Mouse (Mus musculus) hindbrain, postnatal 0 days (tissue): ENCODE results near the gene Mta1. TPM values are rescaled to one million over a fixed set of nuclear protein-coding genes. Genes with fewer than 3 reads are reported as not detected.
A peak's percentile ranks its signal among the peaks of the same experiment; 100 is the strongest.

ENCODE experiments used
- ATAC-seq: fragments of 200-750 bp; cut with Nextera tagmentation; 2 replicates; pipeline ENCODE4 v1.8.0; 2017; ENCODE audit warnings: mild to moderate bottlenecking, moderate TSS enrichment, moderate library complexity
- DNase-seq: peaks from one replicate; pipeline ENCODE4 v3.0.0-alpha.2; 2015; ENCODE audit warnings: low spot score
- H3K27ac ChIP-seq: fragments of 300-500 bp; sonication (generic); 2 replicates; pipeline ENCODE4 v1.5.1; 2014; ENCODE audit warnings: mild to moderate bottlenecking
- H3K27me3 ChIP-seq: fragments of 300-500 bp; sonication (generic); 2 replicates; pipeline ENCODE4 v1.6.1; 2014; ENCODE audit warnings: low read length, mixed read lengths; ENCODE audit not compliant: insufficient read depth
- H3K36me3 ChIP-seq: fragments of 300-500 bp; sonication (generic); 2 replicates; pipeline ENCODE4 v1.6.1; 2014; ENCODE audit warnings: low read length, mixed read lengths; ENCODE audit not compliant: insufficient read depth
- H3K4me1 ChIP-seq: fragments of 300-500 bp; sonication (generic); 2 replicates; pipeline ENCODE4 v1.6.1; 2014; ENCODE audit warnings: antibody characterized with exemption, low read length, mixed read lengths; ENCODE audit not compliant: insufficient read depth
- H3K4me2 ChIP-seq: fragments of 300-500 bp; sonication (generic); 2 replicates; pipeline ENCODE4 v1.6.1; 2014; ENCODE audit warnings: low read depth, mild to moderate bottlenecking, low read length, moderate library complexity, mixed read lengths
- H3K4me3 ChIP-seq: fragments of 300-500 bp; sonication (generic); 2 replicates; pipeline ENCODE4 v1.5.1; 2014; ENCODE audit warnings: low read length
- H3K9ac ChIP-seq: fragments of 300-500 bp; sonication (generic); replicated peaks from 2 replicates; pipeline ENCODE4 v1.6.1; 2014; ENCODE audit warnings: mild to moderate bottlenecking, low read length, moderate library complexity, mixed read lengths
- H3K9me3 ChIP-seq: fragments of 300-500 bp; sonication (generic); 2 replicates; pipeline ENCODE4 v1.6.1; 2016; ENCODE audit warnings: low read length, mixed read lengths
- CTCF ChIP-seq: IDR thresholded peaks from 2 replicates; pipeline ENCODE4 v1.5.1; 2016; ENCODE audit warnings: antibody characterized with exemption, control low read depth, low read depth
- WGBS: fragments of 180-500 bp; shearing (Covaris S2); extraction: QIAGEN DNeasy Blood & Tissue Kit; methylation state at CpG from one replicate; pipeline ENCODE4 v1.1.7; 2014; 5-methylcytosine and 5-hydroxymethylcytosine counted together
- polyA plus RNA-seq: library from polyadenylated mRNA; unstranded; fragments of >200 nt; fragmentation: Nextera tagmentation; extraction: Ambion mirVana; gene quantifications from 2 replicates; pipeline ENCODE4 v1.2.1, GENCODE M21; 2015
- total RNA-seq: library from RNA; depleted of rRNA; stranded (reverse); fragments of >200 nt; gene quantifications from 2 replicates; pipeline ENCODE4 v1.2.3, GENCODE M21; 2014

Gene Mta1
- total and polyA plus RNA-seq, 2 experiments from 2014 or later, result 13.1 to 57.6 TPM

GRCm38 (mm10) chr12:113103846-113104451 is 5.9 kb downstream of the Mta1 start:
- ATAC-seq (no peak), DNase-seq (no peak)
- Histone ChIP-seq H3K9me3 (no peaks in the 10 kb centered on the region), H3K27me3 (no peaks in the 10 kb centered on the region), H3K4me3 (no peak overlapping the region), H3K36me3 (no peaks in the 10 kb centered on the region), H3K4me1 (peaks cover 21% of the 10 kb centered on the region), H3K27ac (no peak overlapping the region), H3K4me2 (no peak overlapping the region), H3K9ac (no peak overlapping the region)
- TF ChIP-seq CTCF, result peak; percentile 52
- WGBS, result 82% methylated on average over 8 of the region's 8 CpGs

GRCm38 (mm10) chr12:113106386-113106785 is 8.3 kb downstream of the Mta1 start:
- Histone ChIP-seq H3K4me1 (peaks cover 3% of the 10 kb centered on the region; the same call in 1 of the 2 replicates), H3K27ac (no peak overlapping the region), H3K4me3 (no peak overlapping the region), H3K9ac (no peak overlapping the region), H3K36me3 (no peaks in the 10 kb centered on the region), H3K9me3 (no peaks in the 10 kb centered on the region), H3K4me2 (no peak overlapping the region), H3K27me3 (no peaks in the 10 kb centered on the region)
- no peak for DNase-seq
- no peak for TF ChIP-seq CTCF
- WGBS, result 82% methylated on average over 6 of the region's 6 CpGs
- no peak for ATAC-seq

GRCm38 (mm10) chr12:113107431-113108124 is 9.5 kb downstream of the Mta1 start:
- Histone ChIP-seq H3K36me3 (no peaks in the 10 kb centered on the region), H3K27me3 (no peaks in the 10 kb centered on the region), H3K4me3 (no peak overlapping the region), H3K9ac (no peak overlapping the region), H3K9me3 (no peaks in the 10 kb centered on the region), H3K27ac (no peak overlapping the region), H3K4me1 (peaks cover 3% of the 10 kb centered on the region; the same call in 1 of the 2 replicates), H3K4me2 (no peak overlapping the region)
- no peak for TF ChIP-seq CTCF
- WGBS, result 79% methylated on average over 4 of the region's 4 CpGs
- DNase-seq, result no peak
- ATAC-seq, result no peak

GRCm38 (mm10) chr12:113108528-113109283 is 10.6 kb downstream of the Mta1 start:
- H3K27ac ChIP-seq, result no peak overlapping the region
- 83% methylated on average over 17 of the region's 17 CpGs for WGBS
- ATAC-seq, result 0 out of 2 replicates have a peak, but pooled peaks have one; percentile 10

GRCm38 (mm10) chr12:113109801-113110200 is 11.7 kb downstream of the Mta1 start:
- no peak overlapping the region for H3K4me2 ChIP-seq
- no peak overlapping the region for H3K9ac ChIP-seq
- no peaks in the 10 kb centered on the region for H3K9me3 ChIP-seq
- DNase-seq (no peak), ATAC-seq (no peak)
- H3K4me3 ChIP-seq, result no peak overlapping the region
- WGBS, result 76% methylated on average over 10 of the region's 10 CpGs
- H3K27me3 ChIP-seq, result no peaks in the 10 kb centered on the region
- no peak for TF ChIP-seq CTCF
- H3K36me3 ChIP-seq, result peaks cover 16% of the 10 kb centered on the region; the same call in 1 of the 2 replicates
- no peak overlapping the region for H3K27ac ChIP-seq
- H3K4me1 ChIP-seq, result peaks cover 3% of the 10 kb centered on the region; the same call in 1 of the 2 replicates

More at GRCm38 (mm10) chr12:113108528-113109283, 10.6 kb downstream of the Mta1 start:
- H3K9ac ChIP-seq, result no peak overlapping the region
- H3K4me2 ChIP-seq, result no peak overlapping the region
- TF ChIP-seq CTCF, result no peak
- H3K27me3 ChIP-seq, result no peaks in the 10 kb centered on the region
- H3K4me3 ChIP-seq, result no peak overlapping the region
- H3K9me3 ChIP-seq, result no peaks in the 10 kb centered on the region
- peaks cover 3% of the 10 kb centered on the region; the same call in 1 of the 2 replicates for H3K4me1 ChIP-seq
- no peak for DNase-seq
- peaks cover 10% of the 10 kb centered on the region; the same call in 1 of the 2 replicates for H3K36me3 ChIP-seq

GRCm38 (mm10) chr12:113114141-113114540 is 16.1 kb downstream of the Mta1 start:
- no peak for DNase-seq
- 89% methylated on average over 4 of the region's 4 CpGs for WGBS
- H3K4me2 ChIP-seq, result no peak overlapping the region
- H3K9me3 ChIP-seq, result no peaks in the 10 kb centered on the region
- no peaks in the 10 kb centered on the region for H3K27me3 ChIP-seq
- no peak overlapping the region for H3K9ac ChIP-seq
- TF ChIP-seq CTCF, result no peak
- H3K4me3 ChIP-seq, result no peak overlapping the region
- peaks cover 43% of the 10 kb centered on the region for H3K36me3 ChIP-seq
- 0 out of 2 replicates have a peak, but pooled peaks cover 3% of the 10 kb centered on the region for H3K4me1 ChIP-seq
- ATAC-seq, result no peak
- no peak overlapping the region for H3K27ac ChIP-seq
